ENCODE assay signal across 10 mouse cellular contexts in the genomic region with DNA sequence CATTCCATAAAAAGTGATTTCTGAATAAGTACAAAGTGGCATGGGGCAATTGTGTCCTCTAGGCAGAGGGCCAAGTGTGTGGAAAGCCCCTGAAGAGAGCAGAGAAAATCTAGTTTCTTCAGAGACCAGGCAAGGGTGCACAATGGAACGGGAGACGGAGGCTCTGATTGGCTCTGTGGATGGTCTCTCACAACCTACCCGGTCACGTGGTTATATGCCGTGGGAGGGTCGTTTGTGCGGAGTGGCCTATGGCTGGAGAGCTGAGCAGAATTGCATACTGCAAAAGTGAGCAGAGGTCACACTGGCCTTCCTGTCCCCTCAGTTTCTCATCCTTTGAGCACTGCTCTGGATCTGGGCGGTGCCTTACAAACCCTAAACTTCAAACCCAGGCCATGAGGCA. TPM values are rescaled to one million over a fixed set of nuclear protein-coding genes. Genes with fewer than 3 reads are reported as not detected.
A peak's percentile ranks its signal among the peaks of the same experiment; 100 is the strongest.
DNase-seq lines count a peak whose midpoint lies in the region; ATAC-seq and TF ChIP-seq lines count a peak whose summit lies in the region.
"Had no signal": no experiment of that assay in that cellular context is flagged by ENCODE, and none has a peak within 500 bp of the region (broad histone marks: within the 10 kb centered on the region; RNA-seq: fewer than 3 reads in every experiment).

No protein-coding gene starts in this region.

- ATAC-seq in kidney, embryonic 15.5 days (replicated peaks; ENCODE audit: low FRiP score) = peak; percentile 56; the same call in 1 of the 2 replicates
- ATAC-seq in common myeloid progenitor, adult 5-6 weeks (replicated peaks; ENCODE audit: low read depth, poor library complexity, severe bottlenecking) = peak; percentile 37
- peak; percentile 87 for ATAC-seq in lung, postnatal 0 days

- no peak; the same call in 1 of the 2 replicates for TF ChIP-seq EP300 in lung, postnatal 0 days (IDR thresholded peaks at IDR 0.05)

- H3K9ac ChIP-seq in kidney, embryonic 15.5 days = no peak overlapping the region
- no peak overlapping the region for H3K9ac ChIP-seq in lung, postnatal 0 days (replicated peaks; ENCODE audit: low read depth)
- H3K9ac ChIP-seq: liver, embryonic 15.5 days had no signal

- H3K4me3 ChIP-seq in kidney, embryonic 15.5 days (replicated peaks) = no peak overlapping the region
- H3K4me3 ChIP-seq in lung, postnatal 0 days (ENCODE audit: low read depth, low read length) = no peak overlapping the region
- H3K4me3 ChIP-seq in left cerebral cortex, adult 2 months = no peak overlapping the region
- H3K4me3 ChIP-seq: liver, embryonic 15.5 days had no signal

- DNase-seq in kidney, postnatal 14 days = no peak
- DNase-seq in MN1 (ENCODE audit: low spot score) = peak; percentile 95
- peak; percentile 53 for DNase-seq in lung, postnatal 0 days (ENCODE audit: low spot score)
- DNase-seq in gastrocnemius, adult 18-20 months (ENCODE audit: low spot score) = no peak
- no peak for DNase-seq in left cerebral cortex, adult 2 months (ENCODE audit: extremely low spot score in 1 of 2, low spot score in 2 of 2)
- no peak for DNase-seq in frontal cortex, postnatal 25 days (ENCODE audit: low spot score in 2 of 2)
- DNase-seq: right cerebral cortex, postnatal 25 days had no signal

- H3K27me3 ChIP-seq in kidney, embryonic 15.5 days = no peaks in the 10 kb centered on the region
- H3K27me3 ChIP-seq in lung, postnatal 0 days (replicated peaks; ENCODE audit: insufficient read depth, low read length) = no peaks in the 10 kb centered on the region
- H3K27me3 ChIP-seq: liver, embryonic 15.5 days had no signal

- intact Hi-C loops in left cerebral cortex, adult 2 months (cut with DNase I) = no loop called here

- H3K27ac ChIP-seq in kidney, embryonic 15.5 days = peak overlapping the region; percentile 9; the same call in 1 of the 2 replicates
- peak overlapping the region; percentile 57; the same call in 1 of the 2 replicates for H3K27ac ChIP-seq in lung, postnatal 0 days (ENCODE audit: low read length)
- H3K27ac ChIP-seq in left cerebral cortex, adult 2 months = no peak overlapping the region
- H3K27ac ChIP-seq: liver, embryonic 15.5 days had no signal

- no peak overlapping the region for H3K4me2 ChIP-seq in kidney, embryonic 15.5 days
- no peak overlapping the region for H3K4me2 ChIP-seq in lung, postnatal 0 days (replicated peaks; ENCODE audit: low read depth, low read length)
- H3K4me2 ChIP-seq: liver, embryonic 15.5 days had no signal

- 75% methylated on average over 8 of the region's 8 CpGs for WGBS in kidney, embryonic 15.5 days
- WGBS in lung, postnatal 0 days = 63% methylated on average over 8 of the region's 8 CpGs

- peaks cover 12% of the 10 kb centered on the region for H3K4me1 ChIP-seq in kidney, embryonic 15.5 days
- peaks cover 9% of the 10 kb centered on the region; the same call in 1 of the 2 replicates for H3K4me1 ChIP-seq in lung, postnatal 0 days (ENCODE audit: insufficient read depth, low read depth, low read length)

- no peaks in the 10 kb centered on the region for H3K9me3 ChIP-seq in kidney, embryonic 15.5 days (replicated peaks)
- no peaks in the 10 kb centered on the region for H3K9me3 ChIP-seq in lung, postnatal 0 days (ENCODE audit: low read length)
- H3K9me3 ChIP-seq: liver, embryonic 15.5 days had no signal

- TF ChIP-seq CTCF in lung, postnatal 0 days (IDR thresholded peaks at IDR 0.05) = no peak
- no peak for TF ChIP-seq CTCF in left cerebral cortex, adult 2 months (IDR thresholded peaks at IDR 0.05)

- H3K36me3 ChIP-seq in kidney, embryonic 15.5 days = no peaks in the 10 kb centered on the region
- H3K36me3 ChIP-seq in lung, postnatal 0 days (ENCODE audit: insufficient read depth, low read length) = no peaks in the 10 kb centered on the region
- H3K36me3 ChIP-seq: liver, embryonic 15.5 days had no signal

RNA-seq across cellular contexts. Expression of gene Itga6, which starts 5.9 kb away (rescaled TPM):
- 69.9 and 74.6 TPM in 2 replicates for polyA plus RNA-seq in kidney, embryonic 15.5 days (2015; fragmentation: Nextera tagmentation; extraction: Ambion mirVana)
- 66.4 and 70.6 TPM in 2 replicates for total RNA-seq in common myeloid progenitor, adult 5-6 weeks (2017)
- polyA plus RNA-seq in lung, postnatal 0 days (2015; fragmentation: Nextera tagmentation; extraction: Ambion mirVana) = 78.2 and 79.1 TPM in 2 replicates
- 10 to 100 TPM; 14.2 to 18.3 TPM for total RNA-seq in gastrocnemius, adult 18-20 months (2021)
- total RNA-seq in left cerebral cortex, adult 2 months (2021) = 10 to 100 TPM; 26.1 to 27.6 TPM

Comparison
In these comparisons a context has a peak if more than half of its experiments do, and no peak if none do; other contexts are left out.
1. ATAC-seq: peak in every context shown above with its lines; median percentile 87 in lung, postnatal 0 days; 56 in kidney, embryonic 15.5 days; 37 in common myeloid progenitor, adult 5-6 weeks.
2. DNase-seq: peak in MN1 (single experiment) and lung, postnatal 0 days (single experiment); none in kidney, postnatal 14 days (single experiment), gastrocnemius, adult 18-20 months (single experiment), left cerebral cortex, adult 2 months (0 of 2) and frontal cortex, postnatal 25 days (0 of 2).